ENCODE assay signal across 15 mouse cellular contexts in genomic region chr11:78950365-78950764, GRCm38 (mm10). TPM values are rescaled to one million over a fixed set of nuclear protein-coding genes. Genes with fewer than 3 reads are reported as not detected.
DNase-seq lines count a peak whose midpoint lies in the region; TF ChIP-seq lines count a peak whose summit lies in the region.
"Had no signal": no experiment of that assay in that cellular context is flagged by ENCODE, and none has a peak within 500 bp of the region (broad histone marks: within the 10 kb centered on the region; RNA-seq: fewer than 3 reads in every experiment).

No protein-coding gene starts in this region.

- TF ChIP-seq CTCF in gastrocnemius, adult 2 months (IDR thresholded peaks at IDR 0.05), result no peak

- WGBS in hindbrain, embryonic 10.5 days, result 91% methylated on average over 8 of the region's 8 CpGs

- H3K36me3 ChIP-seq in hindbrain, embryonic 10.5 days, result no peaks in the 10 kb centered on the region
- H3K36me3 ChIP-seq: liver, embryonic 15.5 days; midbrain, embryonic 10.5 days had no signal

- DNase-seq in gastrocnemius, adult 2 months, result peak; percentile 38
- no peak for DNase-seq in gastrocnemius, postnatal 4 days (ENCODE audit: low spot score in 2 of 2)
- DNase-seq in 416B (ENCODE audit: low read depth), result peak; percentile 66
- DNase-seq in adrenal gland, postnatal 10 days, result peak; percentile 79
- peak; percentile 30 for DNase-seq in lung, postnatal 10 days
- DNase-seq in ovary, adult 18-20 months (ENCODE audit: low spot score), result no peak
- no peak for DNase-seq in hindbrain, embryonic 10.5 days (ENCODE audit: low spot score)
- DNase-seq in kidney, postnatal 14 days, result no peak
- DNase-seq: cerebellum, adult 2 months; heart, postnatal 10 days; kidney, adult 2 months; thymus, adult 18-20 months had no signal

- H3K9me3 ChIP-seq in hindbrain, embryonic 10.5 days, result no peaks in the 10 kb centered on the region
- H3K9me3 ChIP-seq: liver, embryonic 15.5 days; midbrain, embryonic 10.5 days had no signal

- peaks cover 36% of the 10 kb centered on the region for H3K27me3 ChIP-seq in hindbrain, embryonic 10.5 days (ENCODE audit: insufficient read depth, poor library complexity, severe bottlenecking)

- no peak overlapping the region for H3K27ac ChIP-seq in gastrocnemius, adult 2 months
- H3K27ac ChIP-seq in hindbrain, embryonic 10.5 days, result no peak overlapping the region
- H3K27ac ChIP-seq: liver, embryonic 15.5 days; midbrain, embryonic 10.5 days had no signal

- H3K4me1 ChIP-seq in hindbrain, embryonic 10.5 days (replicated peaks), result peaks cover 4% of the 10 kb centered on the region
- H3K4me1 ChIP-seq: liver, embryonic 15.5 days had no signal

- intact Hi-C loops in gastrocnemius, adult 2 months (cut with DNase I), result no loop called here

- no peak overlapping the region for H3K4me3 ChIP-seq in gastrocnemius, adult 2 months
- H3K4me3 ChIP-seq in hindbrain, embryonic 10.5 days, result no peak overlapping the region
- H3K4me3 ChIP-seq: liver, embryonic 15.5 days; midbrain, embryonic 10.5 days had no signal

RNA-seq across cellular contexts. Expression of gene Nos2, which starts 29.8 kb away (rescaled TPM):
- 1 to 10 TPM in 1 of 2 experiments, under 1 TPM in 1; 0.64 to 1.4 TPM for total RNA-seq in gastrocnemius, adult 2 months (2021)
- 1 to 10 TPM; 4.5 to 4.6 TPM for total RNA-seq in gastrocnemius, postnatal 4 days (2021)
- total RNA-seq in adrenal gland, postnatal 10 days (2021), result 1 to 10 TPM; 3.8 to 5.2 TPM
- polyA plus RNA-seq in hindbrain, embryonic 10.5 days (2016; fragmentation: Nextera tagmentation; extraction: Ambion mirVana), result 0.71 and 1.1 TPM in 2 replicates
- total RNA-seq: neutrophil, adult 5-6 weeks had no signal

RNA-seq across cellular contexts. Expression of gene Lgals9, which starts 34.4 kb away (rescaled TPM):
- 10 to 100 TPM in 1 of 2 experiments, 1 to 10 TPM in 1; 6.6 to 10.1 TPM for total RNA-seq in gastrocnemius, adult 2 months (2021)
- total RNA-seq in gastrocnemius, postnatal 4 days (2021), result 10 to 100 TPM; 29.9 to 31.8 TPM
- 100 to 1,000 TPM in 1 of 2 experiments, 10 to 100 TPM in 1; 67.1 to 118 TPM for total RNA-seq in adrenal gland, postnatal 10 days (2021)
- 4.3 and 5.7 TPM in 2 replicates for polyA plus RNA-seq in hindbrain, embryonic 10.5 days (2016; fragmentation: Nextera tagmentation; extraction: Ambion mirVana)

Comparison
In these comparisons a context has a peak if more than half of its experiments do, and no peak if none do; other contexts are left out.
1. DNase-seq: peak in gastrocnemius, adult 2 months (single experiment), 416B (single experiment), adrenal gland, postnatal 10 days (single experiment) and lung, postnatal 10 days (single experiment); none in gastrocnemius, postnatal 4 days (0 of 2), ovary, adult 18-20 months (single experiment), hindbrain, embryonic 10.5 days (single experiment) and kidney, postnatal 14 days (single experiment).